Mouse (Mus musculus): ENCODE measurements around the gene Scd4. TPM values are rescaled to one million over a fixed set of nuclear protein-coding genes. Genes with fewer than 3 reads are reported as not detected.
A peak's percentile ranks its signal among the peaks of the same experiment; 100 is the strongest.
"Not testable (repeated sequence)": the region's sequence is repeated elsewhere in the genome, so short reads cannot be mapped to it uniquely, and the experiment has no call there.

Gene Scd4
- total RNA-seq, 1 experiment from 2014 or later = 1.0 TPM

GRCm38 (mm10) chr19:44364029-44364428, 31.1 kb downstream of the Scd4 start:
- no peak for ATAC-seq (ENCODE audit: extremely low read depth, insufficient number of reproducible peaks, low FRiP score, poor library complexity, severe bottlenecking)

GRCm38 (mm10) chr19:44365733-44366132, 32.8 kb downstream of the Scd4 start:
- no peak for ATAC-seq (ENCODE audit: extremely low read depth, insufficient number of reproducible peaks, low FRiP score, poor library complexity, severe bottlenecking)

DNA sequence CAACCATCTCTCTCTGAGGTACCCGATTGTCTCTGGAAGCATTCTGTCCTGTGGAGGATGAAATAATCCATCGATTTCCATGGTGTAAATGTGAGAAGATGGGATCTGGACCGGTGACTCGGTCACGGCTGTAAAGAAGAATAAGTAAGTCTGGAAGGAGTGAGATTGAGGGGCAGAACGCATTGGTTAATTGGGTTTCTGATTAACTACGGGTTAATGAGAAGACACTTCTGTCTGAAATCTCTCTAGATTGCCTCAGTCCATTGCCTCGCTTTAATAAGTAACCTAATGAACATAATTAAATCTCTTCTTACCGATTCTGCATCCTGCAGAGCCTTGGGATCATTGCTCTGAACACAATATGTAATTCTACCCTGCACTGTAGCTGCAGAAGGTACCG, 34.2 kb downstream of the Scd4 start:
- not testable (repeated sequence) for ATAC-seq (ENCODE audit: extremely low read depth, insufficient number of reproducible peaks, low FRiP score, poor library complexity, severe bottlenecking)

DNA sequence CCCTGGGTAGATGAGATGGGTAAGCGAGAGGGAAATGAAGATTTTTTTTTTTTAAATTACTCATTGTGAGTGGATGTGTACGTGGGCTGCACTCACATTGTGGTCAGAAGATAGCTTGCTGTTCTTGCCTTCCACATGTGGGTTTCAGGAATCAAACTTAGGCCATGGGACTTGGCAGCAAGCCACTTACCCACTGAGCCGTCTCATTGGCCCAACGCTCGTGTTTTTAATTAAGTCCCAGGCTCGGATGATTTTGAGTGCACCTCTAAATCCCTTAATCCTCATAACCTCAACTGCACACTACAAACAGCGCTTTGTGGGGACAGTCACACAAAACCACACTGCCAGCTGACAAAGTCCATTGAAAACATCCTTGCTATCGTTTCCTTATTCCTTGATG, 36.5 kb downstream of the Scd4 start:
- ATAC-seq (ENCODE audit: extremely low read depth, insufficient number of reproducible peaks, low FRiP score, poor library complexity, severe bottlenecking) = no peak

- no peak for ATAC-seq (ENCODE audit: extremely low read depth, insufficient number of reproducible peaks, low FRiP score, poor library complexity, severe bottlenecking)
Measured at GRCm38 (mm10) chr19:44370231-44370630, 37.3 kb downstream of the Scd4 start.

DNA sequence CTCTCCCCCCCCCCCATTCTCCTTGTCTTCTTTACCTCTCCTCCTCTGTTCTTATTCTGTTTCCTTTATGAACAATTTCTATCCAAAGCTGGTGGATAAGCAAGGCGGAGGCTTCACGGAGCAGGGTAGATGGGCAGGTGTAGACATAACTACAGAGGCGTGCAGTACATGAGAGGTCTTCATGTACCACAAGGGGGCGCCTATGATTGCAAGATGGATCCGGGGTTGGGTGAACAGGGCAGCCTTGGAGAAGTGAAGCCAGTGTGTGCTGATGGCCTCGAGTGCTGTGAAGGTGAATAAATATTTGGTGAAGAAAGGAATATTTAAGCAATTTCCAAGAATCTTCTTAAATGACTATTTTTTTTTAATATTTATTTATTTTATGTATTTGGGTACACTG, 40.1 kb downstream of the Scd4 start:
- ATAC-seq (ENCODE audit: extremely low read depth, insufficient number of reproducible peaks, low FRiP score, poor library complexity, severe bottlenecking) = peak; percentile 74

DNA sequence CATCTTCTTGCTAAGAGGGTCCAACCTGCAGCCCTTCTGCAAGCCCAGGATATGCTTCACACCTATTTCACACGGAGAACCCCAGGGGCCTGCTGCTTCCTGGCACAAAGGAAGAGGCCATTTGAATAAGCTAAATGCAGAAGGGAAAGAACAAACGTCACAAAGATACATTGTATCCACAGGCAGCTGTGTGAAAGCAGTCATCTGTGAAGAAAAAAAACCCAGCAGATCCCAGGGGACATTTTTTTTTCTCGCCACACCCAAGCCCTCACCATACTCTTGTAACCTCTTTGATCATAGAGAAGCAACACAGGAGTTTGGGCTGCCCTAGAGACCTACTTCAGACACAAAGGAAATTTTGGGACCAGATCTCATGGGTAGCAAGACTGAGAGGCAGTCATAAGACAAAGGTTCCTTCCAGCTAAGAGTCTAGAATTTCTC, 43.6 kb downstream of the Scd4 start:
- ATAC-seq (ENCODE audit: extremely low read depth, insufficient number of reproducible peaks, low FRiP score, poor library complexity, severe bottlenecking) = peak; percentile 62

GRCm38 (mm10) chr19:44377629-44378375, 44.9 kb downstream of the Scd4 start:
- ATAC-seq (ENCODE audit: extremely low read depth, insufficient number of reproducible peaks, low FRiP score, poor library complexity, severe bottlenecking) = peak; percentile 46

GRCm38 (mm10) chr19:44379090-44379489, 46.2 kb downstream of the Scd4 start:
- no peak for ATAC-seq (ENCODE audit: extremely low read depth, insufficient number of reproducible peaks, low FRiP score, poor library complexity, severe bottlenecking)

DNA sequence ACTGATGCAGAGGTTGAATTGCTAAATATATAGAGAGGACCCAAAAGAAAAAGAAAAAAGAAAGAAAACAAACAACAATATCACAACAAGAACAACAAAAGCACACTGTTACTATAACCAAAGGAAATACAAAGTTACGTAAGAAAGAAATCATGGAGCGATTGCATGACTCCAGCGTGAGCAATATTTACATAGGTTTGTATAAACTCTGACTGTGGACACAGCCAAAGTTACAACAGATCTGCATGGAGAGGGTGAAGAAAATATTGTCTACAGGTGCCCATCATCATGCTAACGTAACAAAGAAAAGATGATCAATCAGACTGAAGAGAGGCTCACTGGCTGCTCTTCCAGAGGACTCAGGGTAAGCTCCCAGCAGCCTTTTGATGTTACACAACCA, 47.2 kb downstream of the Scd4 start:
- ATAC-seq (ENCODE audit: extremely low read depth, insufficient number of reproducible peaks, low FRiP score, poor library complexity, severe bottlenecking) = no peak

DNA sequence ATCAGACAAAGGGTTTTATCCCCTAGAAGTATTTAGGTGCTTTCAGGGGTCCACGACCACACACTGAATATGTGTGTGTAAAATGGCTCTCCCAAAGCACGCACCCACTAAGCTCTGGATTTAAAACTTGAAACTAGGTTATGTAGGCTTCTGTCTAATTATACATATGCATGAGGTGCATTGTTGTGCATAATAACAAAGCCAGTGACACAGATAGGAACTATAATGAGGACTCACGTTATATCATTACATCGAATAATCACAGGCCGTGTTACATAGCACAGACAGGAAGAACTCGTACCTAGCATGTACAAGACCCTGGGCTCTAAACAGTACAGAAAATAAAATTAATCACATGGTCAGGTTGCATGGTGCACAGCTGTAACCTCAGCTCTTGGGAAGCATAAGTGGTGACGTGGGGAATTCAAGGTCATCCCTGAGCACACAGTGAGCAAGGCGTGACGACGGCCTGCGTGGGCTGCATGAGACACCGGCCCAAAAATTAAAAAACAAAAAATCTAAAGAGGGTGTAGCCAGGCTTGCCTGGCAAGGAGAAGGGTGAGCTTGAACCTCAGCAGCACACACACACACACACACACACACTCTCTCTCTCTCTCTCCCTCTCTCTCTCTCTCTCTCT, 49.9 kb downstream of the Scd4 start:
- ATAC-seq (ENCODE audit: extremely low read depth, insufficient number of reproducible peaks, low FRiP score, poor library complexity, severe bottlenecking) = peak; percentile 76

DNA sequence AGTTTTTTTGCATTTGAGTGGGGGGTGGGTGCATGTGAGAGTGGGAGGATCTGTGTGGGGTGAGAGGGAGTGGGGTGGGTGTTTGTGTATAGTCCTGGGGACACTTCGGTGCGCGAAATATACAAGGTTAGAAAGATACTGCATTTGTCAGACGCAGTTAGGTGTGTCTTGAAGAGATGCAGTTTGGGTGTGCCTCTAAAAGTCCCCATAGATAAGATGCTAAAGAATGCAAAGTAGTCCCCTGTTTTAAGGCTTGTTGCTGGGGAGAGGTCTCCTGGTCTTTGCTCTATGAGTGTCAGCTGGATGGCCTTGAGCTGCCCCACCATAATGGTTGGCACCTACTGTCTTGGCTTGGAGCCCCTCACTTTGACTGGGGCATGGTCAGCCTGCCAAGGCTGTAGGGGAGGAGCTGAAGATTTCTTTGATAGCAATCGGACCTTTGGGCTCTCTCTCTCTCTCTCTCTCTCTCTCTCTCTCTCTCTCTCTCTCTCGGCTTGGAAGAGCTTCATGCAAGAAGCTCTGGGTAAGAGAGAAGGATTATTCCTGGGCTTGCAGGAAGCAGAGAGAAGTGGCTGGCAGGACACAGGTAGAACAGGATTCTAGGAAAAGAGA, 53.1 kb downstream of the Scd4 start:
- no peak for ATAC-seq (ENCODE audit: extremely low read depth, insufficient number of reproducible peaks, low FRiP score, poor library complexity, severe bottlenecking)

DNA sequence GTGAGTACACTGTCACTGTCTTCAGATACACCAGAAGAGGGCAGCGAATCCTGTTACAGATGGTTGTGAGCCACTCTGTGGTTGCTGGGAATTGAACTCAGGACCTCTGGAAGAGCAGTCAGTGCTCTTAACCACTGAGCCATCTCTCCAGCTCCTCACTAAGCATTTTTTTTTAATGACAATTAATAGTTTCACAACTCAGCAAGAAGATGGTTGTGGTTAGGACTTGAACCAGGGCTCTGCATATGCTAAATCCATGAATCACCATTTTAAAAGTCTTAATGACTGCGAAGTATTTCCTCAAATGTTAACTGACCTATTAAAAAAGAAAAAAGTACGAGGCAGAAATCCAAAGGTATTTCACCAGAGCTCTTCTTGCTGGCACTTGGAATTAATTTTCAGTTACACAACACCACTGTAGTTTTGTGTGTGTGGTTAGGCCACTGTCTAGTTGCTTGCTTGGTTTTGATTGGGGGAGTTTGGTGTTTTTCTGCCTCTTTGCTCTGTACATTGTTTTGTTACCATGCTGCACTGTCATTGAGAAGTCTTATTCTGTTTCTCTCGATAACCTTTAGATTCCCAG, 54.3 kb downstream of the Scd4 start:
- no peak for ATAC-seq (ENCODE audit: extremely low read depth, insufficient number of reproducible peaks, low FRiP score, poor library complexity, severe bottlenecking)

- no peak for ATAC-seq (ENCODE audit: extremely low read depth, insufficient number of reproducible peaks, low FRiP score, poor library complexity, severe bottlenecking)
Measured at GRCm38 (mm10) chr19:44387746-44388474, 55.0 kb downstream of the Scd4 start.

DNA sequence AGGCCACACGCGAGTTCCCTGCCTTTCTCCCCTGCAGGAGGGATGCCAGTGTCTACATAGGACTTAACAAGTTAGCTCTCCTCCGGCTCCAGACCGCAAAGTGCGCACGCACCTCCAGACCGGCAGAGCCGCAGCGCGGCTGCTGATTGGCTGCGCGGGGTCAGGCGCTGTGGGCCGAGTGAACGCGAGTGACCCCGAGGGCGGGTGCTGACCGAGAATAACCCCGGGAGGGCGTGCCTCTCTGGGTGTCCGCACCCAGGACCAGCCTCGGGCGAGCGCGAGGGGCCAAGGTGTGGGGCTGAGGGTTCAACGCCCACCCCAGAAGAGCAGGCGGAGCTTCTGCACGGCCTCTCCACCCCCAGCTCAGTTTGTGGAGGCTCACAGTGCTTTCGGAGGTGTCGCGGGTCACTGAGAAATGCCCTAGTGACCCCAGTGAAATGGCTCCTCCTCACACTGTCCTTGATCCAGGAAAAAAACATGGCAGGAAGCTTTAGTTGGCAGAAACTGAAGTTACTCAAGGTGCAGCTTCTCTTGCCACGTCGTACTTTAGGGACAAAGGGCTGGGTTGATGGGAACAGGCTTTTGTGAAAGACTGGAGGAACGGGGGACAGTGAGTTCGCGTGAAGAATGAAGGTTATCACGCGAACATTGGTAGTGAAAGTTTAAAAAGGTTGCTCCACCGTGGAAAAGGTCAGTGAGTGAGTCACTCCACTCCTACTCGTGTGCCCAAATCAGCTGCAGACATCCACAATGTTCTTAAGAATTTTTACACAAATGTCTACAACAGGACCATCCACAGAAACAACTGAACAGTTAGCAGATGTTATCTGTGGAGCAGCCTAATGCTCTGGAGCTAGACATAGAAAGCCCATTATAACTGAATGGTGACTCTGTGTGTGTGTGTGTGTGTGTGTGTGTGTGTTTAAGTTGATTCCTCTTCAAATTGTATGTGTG, 55.9 kb downstream of the Scd4 start:
- ATAC-seq (ENCODE audit: extremely low read depth, insufficient number of reproducible peaks, low FRiP score, poor library complexity, severe bottlenecking) = peak; percentile 83

GRCm38 (mm10) chr19:44389507-44389906, 56.6 kb downstream of the Scd4 start:
- no peak for ATAC-seq (ENCODE audit: extremely low read depth, insufficient number of reproducible peaks, low FRiP score, poor library complexity, severe bottlenecking)

- ATAC-seq (ENCODE audit: extremely low read depth, insufficient number of reproducible peaks, low FRiP score, poor library complexity, severe bottlenecking) = no peak
Measured at GRCm38 (mm10) chr19:44391856-44392255, 59.0 kb downstream of the Scd4 start.

DNA sequence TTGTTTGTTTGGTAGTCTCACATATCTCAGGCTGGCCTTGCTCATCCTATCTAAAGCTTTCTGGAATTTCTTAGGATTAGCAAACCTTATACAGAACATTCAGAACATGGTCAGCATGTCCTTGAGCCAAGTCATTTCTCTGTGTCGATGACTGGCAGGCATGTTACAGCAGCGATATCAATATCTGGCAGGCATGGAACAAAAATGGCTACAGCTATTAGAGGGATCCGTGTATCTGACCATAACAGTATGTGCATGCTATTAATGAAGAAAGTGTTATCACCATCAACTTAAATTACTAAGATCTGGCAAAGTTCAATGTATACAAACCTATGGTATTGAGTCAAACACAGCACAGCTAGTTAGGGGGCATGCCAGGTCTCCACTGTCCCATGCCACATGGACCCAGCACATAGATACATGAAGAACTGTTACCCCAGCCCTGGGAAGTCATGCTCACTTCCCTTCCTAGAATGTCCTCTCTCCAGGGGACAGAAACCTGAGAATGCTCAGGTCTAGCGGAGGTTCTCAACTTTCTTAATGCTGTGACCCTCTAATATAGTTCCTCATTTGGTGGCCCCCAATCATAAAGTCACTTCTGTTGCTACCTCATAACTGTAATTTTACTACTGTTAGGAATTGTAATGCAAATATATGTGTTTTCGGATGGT, 59.6 kb downstream of the Scd4 start:
- no peak for ATAC-seq (ENCODE audit: extremely low read depth, insufficient number of reproducible peaks, low FRiP score, poor library complexity, severe bottlenecking)
